Mouse (Mus musculus): Measurements from ENCODE around the gene Thrap3. TPM values are rescaled to one million over a fixed set of nuclear protein-coding genes. Genes with fewer than 3 reads are reported as not detected.

The Thrap3 gene
- total and polyA plus RNA-seq, 2 experiments = 29.1 to 74.3 TPM

- H3K79me2 ChIP-seq (ENCODE audit: control insufficient read depth, insufficient read depth, low read length) = peaks cover 18% of the 10 kb centered on the region; the same call in 1 of the 2 replicates
- WGBS = under 1% methylated on average over 28 of the region's 28 CpGs
- H3K4me3 ChIP-seq (ENCODE audit: insufficient read depth, low read depth, low read length) = peak overlapping the region; percentile 93
- H3K27ac ChIP-seq (replicated peaks; ENCODE audit: insufficient read depth, low read depth, low read length) = peak overlapping the region; percentile 99
- H3K9ac ChIP-seq (ENCODE audit: low read depth, low read length) = peak overlapping the region; percentile 96
- peaks cover 30% of the 10 kb centered on the region for H3K4me1 ChIP-seq (ENCODE audit: control insufficient read depth, insufficient read depth, low read length)
- no peaks in the 10 kb centered on the region; the same call in 1 of the 2 replicates for H3K36me3 ChIP-seq (ENCODE audit: control insufficient read depth, insufficient read depth, low read length)
- no peaks in the 10 kb centered on the region for H3K27me3 ChIP-seq (ENCODE audit: control insufficient read depth, insufficient read depth, low read length)
- peak; percentile 75 for DNase-seq (ENCODE audit: extremely low read depth, low read depth, low spot score)
- peak; percentile 36; the same call in 1 of the 2 replicates for TF ChIP-seq CTCF (IDR thresholded peaks at IDR 0.05; ENCODE audit: low read depth, low read length)
- no peak for TF ChIP-seq POLR2A (IDR thresholded peaks at IDR 0.05; ENCODE audit: extremely low read depth, insufficient read depth, low read length)
Measured at GRCm38 (mm10) chr4:126201514-126202302, 852 bp downstream of the Thrap3 start.

- TF ChIP-seq CTCF (IDR thresholded peaks at IDR 0.05; ENCODE audit: low read depth, low read length) (no peak), POLR2A (IDR thresholded peaks at IDR 0.05; ENCODE audit: extremely low read depth, insufficient read depth, low read length) (no peak)
Measured at GRCm38 (mm10) chr4:126200656-126201055, 1.9 kb downstream of the Thrap3 start.

DNA sequence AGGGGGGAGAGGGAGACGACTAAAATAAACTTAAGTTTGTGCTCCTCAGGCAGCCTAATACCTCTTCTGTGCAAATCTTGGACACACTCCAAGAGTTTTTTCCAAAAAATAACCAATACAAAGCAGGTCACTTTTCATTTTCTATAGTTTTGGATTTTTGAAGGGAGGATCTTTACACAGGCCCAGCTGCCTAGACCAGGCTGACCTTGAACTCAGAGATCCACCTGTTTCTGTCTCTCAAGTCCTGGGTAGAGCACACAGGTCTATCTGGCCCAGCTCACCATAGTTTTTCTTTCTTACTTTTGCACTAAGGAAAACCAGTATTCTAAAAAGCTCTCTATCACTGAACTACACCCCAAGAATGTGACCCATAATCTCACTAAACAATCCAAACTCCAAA is 2.5 kb downstream of the Thrap3 start:
- H3K4me3 ChIP-seq (ENCODE audit: insufficient read depth, low read depth, low read length) = no peak overlapping the region
- H3K27ac ChIP-seq (replicated peaks; ENCODE audit: insufficient read depth, low read depth, low read length) = peak overlapping the region; percentile 28; the same call in 1 of the 2 replicates
- H3K79me2 ChIP-seq (ENCODE audit: control insufficient read depth, insufficient read depth, low read length) = peaks cover 24% of the 10 kb centered on the region; the same call in 1 of the 2 replicates
- 3% methylated on average over 1 of the region's 1 CpGs for WGBS
- H3K9ac ChIP-seq (ENCODE audit: low read depth, low read length) = no peak overlapping the region
- peaks cover 26% of the 10 kb centered on the region for H3K4me1 ChIP-seq (ENCODE audit: control insufficient read depth, insufficient read depth, low read length)
- no peaks in the 10 kb centered on the region for H3K27me3 ChIP-seq (ENCODE audit: control insufficient read depth, insufficient read depth, low read length)
- H3K36me3 ChIP-seq (ENCODE audit: control insufficient read depth, insufficient read depth, low read length) = no peaks in the 10 kb centered on the region; the same call in 1 of the 2 replicates
- no peak for TF ChIP-seq POLR2A (IDR thresholded peaks at IDR 0.05; ENCODE audit: extremely low read depth, insufficient read depth, low read length)
- no peak for TF ChIP-seq CTCF (IDR thresholded peaks at IDR 0.05; ENCODE audit: low read depth, low read length)
- DNase-seq (ENCODE audit: extremely low read depth, low read depth, low spot score) = peak; percentile 66

More at GRCm38 (mm10) chr4:126200656-126201055, 1.9 kb downstream of the Thrap3 start:
- 14% methylated on average over 2 of the region's 2 CpGs for WGBS
- peak overlapping the region; percentile 63 for H3K27ac ChIP-seq (replicated peaks; ENCODE audit: insufficient read depth, low read depth, low read length)
- no peaks in the 10 kb centered on the region for H3K27me3 ChIP-seq (ENCODE audit: control insufficient read depth, insufficient read depth, low read length)
- peak overlapping the region; percentile 55 for H3K9ac ChIP-seq (ENCODE audit: low read depth, low read length)
- no peak for DNase-seq (ENCODE audit: extremely low read depth, low read depth, low spot score)
- H3K79me2 ChIP-seq (ENCODE audit: control insufficient read depth, insufficient read depth, low read length) = peaks cover 23% of the 10 kb centered on the region; the same call in 1 of the 2 replicates
- no peaks in the 10 kb centered on the region; the same call in 1 of the 2 replicates for H3K36me3 ChIP-seq (ENCODE audit: control insufficient read depth, insufficient read depth, low read length)
- peaks cover 27% of the 10 kb centered on the region for H3K4me1 ChIP-seq (ENCODE audit: control insufficient read depth, insufficient read depth, low read length)
- peak overlapping the region; percentile 28 for H3K4me3 ChIP-seq (ENCODE audit: insufficient read depth, low read depth, low read length)

DNA sequence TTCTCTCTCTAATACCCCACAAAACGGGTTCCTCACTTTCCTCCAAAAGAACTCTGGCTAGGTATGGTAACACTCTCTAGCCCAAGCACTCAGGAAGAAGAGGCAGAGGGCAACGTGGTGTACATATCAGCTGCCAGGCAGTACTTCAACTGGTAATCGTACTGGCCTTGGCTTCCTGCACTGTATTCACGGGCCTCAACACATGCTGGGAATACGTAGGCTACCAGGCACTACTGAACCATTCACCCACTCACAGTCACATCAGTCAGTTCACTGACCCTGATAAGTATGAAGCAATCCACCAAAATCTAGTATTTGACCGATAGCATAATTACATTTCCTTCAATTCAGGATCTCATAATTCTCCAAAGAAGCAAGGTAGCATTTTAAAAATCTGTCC is 3.0 kb downstream of the Thrap3 start:
- H3K79me2 ChIP-seq (ENCODE audit: control insufficient read depth, insufficient read depth, low read length) = peaks cover 27% of the 10 kb centered on the region; the same call in 1 of the 2 replicates
- peak overlapping the region; percentile 8; the same call in 1 of the 2 replicates for H3K27ac ChIP-seq (replicated peaks; ENCODE audit: insufficient read depth, low read depth, low read length)
- H3K9ac ChIP-seq (ENCODE audit: low read depth, low read length) = peak overlapping the region; percentile 2; the same call in 1 of the 2 replicates
- DNase-seq (ENCODE audit: extremely low read depth, low read depth, low spot score) = peak; percentile 97
- whole genome bisulfite sequencing = 5% methylated on average over 6 of the region's 6 CpGs
- peaks cover 2% of the 10 kb centered on the region; the same call in 1 of the 2 replicates for H3K36me3 ChIP-seq (ENCODE audit: control insufficient read depth, insufficient read depth, low read length)
- H3K4me1 ChIP-seq (ENCODE audit: control insufficient read depth, insufficient read depth, low read length) = peaks cover 24% of the 10 kb centered on the region
- no peak for TF ChIP-seq POLR2A (IDR thresholded peaks at IDR 0.05; ENCODE audit: extremely low read depth, insufficient read depth, low read length)
- no peak for TF ChIP-seq CTCF (IDR thresholded peaks at IDR 0.05; ENCODE audit: low read depth, low read length)
- H3K4me3 ChIP-seq (ENCODE audit: insufficient read depth, low read depth, low read length) = no peak overlapping the region
- no peaks in the 10 kb centered on the region for H3K27me3 ChIP-seq (ENCODE audit: control insufficient read depth, insufficient read depth, low read length)

DNA sequence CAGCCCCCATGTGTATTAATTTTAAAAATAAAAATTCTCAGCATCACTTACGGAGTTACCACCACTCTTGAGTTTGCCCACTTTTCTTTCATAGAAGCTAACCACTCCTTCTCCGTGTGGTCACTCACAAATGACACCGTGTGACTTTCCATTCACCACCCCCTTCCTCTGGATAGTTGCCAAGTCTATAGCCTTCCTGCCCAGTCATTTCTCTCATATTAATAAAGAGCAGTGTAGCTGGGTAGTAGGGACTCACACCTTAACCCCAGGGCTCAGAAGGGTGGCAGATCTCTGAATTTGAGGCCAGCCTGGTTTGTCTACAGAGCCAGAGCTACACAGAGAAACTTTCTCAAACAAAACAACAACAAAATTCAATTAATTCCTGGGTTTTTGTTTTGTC is 5.1 kb downstream of the Thrap3 start:
- 27% methylated on average over 3 of the region's 3 CpGs for WGBS
- H3K4me1 ChIP-seq (ENCODE audit: control insufficient read depth, insufficient read depth, low read length) = peaks cover 21% of the 10 kb centered on the region
- H3K9ac ChIP-seq (ENCODE audit: low read depth, low read length) = no peak overlapping the region
- peaks cover 20% of the 10 kb centered on the region for H3K36me3 ChIP-seq (ENCODE audit: control insufficient read depth, insufficient read depth, low read length)
- TF ChIP-seq CTCF (IDR thresholded peaks at IDR 0.05; ENCODE audit: low read depth, low read length) (no peak), POLR2A (IDR thresholded peaks at IDR 0.05; ENCODE audit: extremely low read depth, insufficient read depth, low read length) (no peak)
- no peak overlapping the region for H3K4me3 ChIP-seq (ENCODE audit: insufficient read depth, low read depth, low read length)
- peaks cover 27% of the 10 kb centered on the region; the same call in 1 of the 2 replicates for H3K79me2 ChIP-seq (ENCODE audit: control insufficient read depth, insufficient read depth, low read length)
- no peak overlapping the region for H3K27ac ChIP-seq (replicated peaks; ENCODE audit: insufficient read depth, low read depth, low read length)
- no peaks in the 10 kb centered on the region for H3K27me3 ChIP-seq (ENCODE audit: control insufficient read depth, insufficient read depth, low read length)
- no peak for DNase-seq (ENCODE audit: extremely low read depth, low read depth, low spot score)
